Mouse (Mus musculus): ENCODE results near the gene Acsbg1. TPM values are rescaled to one million over a fixed set of nuclear protein-coding genes. Genes with fewer than 3 reads are reported as not detected.

Gene Acsbg1
- polyA plus RNA-seq (2012), result 0.28 and 0.32 TPM in 2 replicates

DNA sequence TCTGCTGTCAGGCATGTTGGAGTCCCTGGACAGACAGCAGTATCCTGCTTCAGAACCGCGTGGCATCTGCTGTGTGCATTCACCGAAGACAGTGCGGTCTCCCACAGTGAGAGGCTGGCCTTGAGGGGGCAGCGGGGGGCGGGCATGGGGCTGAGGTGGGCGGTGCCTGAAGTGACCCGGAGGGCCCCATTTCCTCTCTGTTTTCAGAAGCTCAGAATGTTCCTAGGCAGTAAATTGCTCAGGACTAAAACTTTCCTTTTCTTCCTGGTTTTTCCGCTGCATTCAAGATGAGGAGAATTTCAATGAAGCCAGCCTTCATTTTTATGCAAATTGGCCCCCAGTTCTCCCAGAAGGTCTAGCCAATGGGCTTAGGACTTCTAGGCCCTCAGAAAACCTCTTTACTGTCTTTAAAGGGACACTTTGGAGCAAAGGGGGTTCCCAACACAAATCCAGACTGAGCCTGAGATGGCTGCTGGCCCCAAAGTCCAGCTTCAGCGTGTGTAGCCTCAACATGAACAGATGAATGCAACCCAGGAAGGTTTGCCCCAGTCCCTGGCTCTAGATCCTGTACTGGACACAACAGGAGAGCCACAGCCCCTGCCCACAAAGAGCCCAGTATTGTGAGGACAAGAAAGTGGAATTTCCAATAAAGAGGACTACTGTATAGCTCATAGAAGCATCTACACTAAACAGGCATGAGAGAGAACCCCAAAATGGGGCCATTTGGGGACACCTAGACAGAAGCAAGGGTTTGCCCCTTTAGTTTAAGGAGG lies at the start of gene Acsbg1:
Acsbg1 (minus strand) TSS at position 266 of the 773 bp plus-strand sequence.

DNA sequence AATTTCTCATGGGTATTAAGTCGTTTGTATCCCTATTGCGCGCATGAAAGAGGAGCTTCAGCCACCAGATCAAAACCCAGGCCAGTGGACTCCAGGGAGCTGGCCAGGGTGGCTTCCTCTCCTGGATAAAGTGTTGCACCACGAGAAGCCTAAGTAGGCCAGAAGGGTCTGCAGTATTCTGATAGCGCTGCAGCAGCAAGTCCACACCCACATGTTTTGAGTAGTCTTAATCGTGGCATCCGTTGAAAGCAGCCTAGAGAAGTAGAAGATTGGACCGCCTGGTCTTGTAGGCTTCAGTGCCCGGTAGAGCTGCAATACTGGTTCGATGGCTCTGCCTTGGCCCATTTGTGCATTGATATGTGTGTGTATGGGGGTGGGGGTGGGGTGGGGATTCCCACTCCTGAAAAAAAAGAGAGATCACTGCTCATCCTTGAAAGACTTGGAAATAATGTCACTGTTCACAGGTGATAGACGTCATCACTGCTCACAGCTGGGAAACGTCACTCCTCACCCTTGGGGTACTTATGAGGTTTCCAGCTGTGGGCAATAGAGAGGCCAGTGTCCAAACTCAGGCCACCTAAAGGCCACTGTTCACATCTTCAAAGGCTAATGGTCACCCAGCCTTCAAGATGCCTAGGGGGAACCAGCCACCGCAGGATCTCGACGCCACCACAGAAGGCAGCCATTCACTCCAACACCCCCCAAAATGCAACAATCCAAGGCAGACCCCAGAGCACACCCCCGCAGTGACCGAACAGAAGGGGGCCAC lies 36.8 kb upstream of the Acsbg1 start, which contains the start of gene Dnaja4:
Dnaja4 (plus strand) TSS at position 556 of the 769 bp plus-strand sequence.

DNA sequence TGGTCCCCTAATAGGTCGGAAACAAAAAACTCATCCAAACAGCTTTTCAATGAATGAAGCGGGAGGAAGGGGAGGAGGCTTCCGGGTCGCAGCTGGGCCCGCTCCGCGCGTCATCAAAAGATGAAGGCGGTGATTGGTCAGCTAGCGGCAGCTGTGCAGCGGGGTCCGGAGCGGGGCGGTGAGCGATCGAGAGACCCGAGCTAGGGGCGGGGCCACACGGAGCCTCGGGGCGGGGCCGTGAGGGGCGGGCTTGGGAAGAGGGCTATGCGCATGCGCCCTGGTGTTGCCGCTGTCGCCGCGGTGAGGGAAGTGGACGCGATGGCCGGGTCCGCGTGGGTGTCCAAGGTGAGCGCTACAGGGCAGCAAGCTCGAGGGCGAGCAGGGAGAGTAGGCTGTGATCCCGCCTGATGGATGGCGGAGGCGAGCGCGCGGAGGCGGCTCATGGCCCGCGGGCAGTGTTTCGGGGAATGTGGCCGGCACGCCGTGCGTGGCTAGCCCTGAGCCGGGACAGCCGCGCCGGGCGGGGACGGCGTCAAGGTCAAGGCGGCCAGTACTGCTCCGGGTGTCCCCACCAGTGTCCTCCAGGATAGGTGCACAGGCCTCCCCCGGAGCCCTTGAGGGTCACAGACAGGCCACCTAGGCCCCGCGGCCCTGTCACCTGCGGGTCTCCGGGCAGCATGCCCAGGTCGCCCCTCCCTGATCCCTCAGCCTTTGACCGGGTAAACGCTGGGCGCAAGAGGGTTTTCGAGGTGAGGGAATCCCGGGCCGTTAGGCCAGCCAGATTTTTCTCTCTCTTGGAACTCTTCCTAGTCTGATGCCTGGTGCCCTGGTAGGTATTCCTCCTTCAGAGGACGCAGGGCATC lies 75.2 kb downstream of the Acsbg1 start, which contains the start of gene Idh3a:
Idh3a (plus strand) TSS at position 136 of the 863 bp plus-strand sequence.

DNA sequence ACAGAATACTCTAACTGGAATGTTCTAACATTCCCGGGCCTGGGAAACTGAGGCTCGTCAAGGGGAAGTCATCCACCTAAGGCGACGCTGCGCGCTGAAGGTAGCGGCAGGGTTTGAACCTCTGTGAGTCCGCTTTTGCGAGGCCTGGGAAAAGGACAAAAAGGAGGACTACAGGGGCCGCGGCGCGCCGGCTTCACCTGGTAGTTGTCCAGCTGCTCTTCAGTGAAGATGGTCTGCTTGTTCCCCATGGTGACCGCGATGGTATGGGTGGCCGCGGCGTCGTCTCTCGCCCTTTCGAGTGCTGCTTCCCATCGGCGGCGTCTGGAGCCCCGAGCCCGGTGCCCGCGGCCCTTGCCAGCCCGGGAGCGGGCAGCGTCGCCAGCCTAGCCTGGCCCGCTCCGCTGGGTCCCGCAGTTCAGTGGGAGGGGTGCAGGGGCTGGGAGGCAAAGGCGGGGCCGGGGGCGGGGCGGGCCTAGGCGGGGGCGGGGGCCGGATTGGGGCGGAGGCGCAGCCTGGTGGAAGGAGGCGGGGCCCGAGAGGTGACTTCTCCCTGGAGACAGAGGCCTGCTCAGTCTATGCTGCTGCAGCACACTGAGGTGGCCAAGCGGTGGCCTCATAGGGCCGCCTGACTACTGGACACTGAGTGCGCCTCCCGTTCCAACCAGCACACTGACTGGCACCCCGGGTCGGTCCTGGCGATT lies 101.7 kb downstream of the Acsbg1 start, which contains the start of gene Cib2:
Cib2 (minus strand) TSS at position 448 of the 701 bp plus-strand sequence.

Other genes starting within 250 kb of the Acsbg1 start
- gene Dmxl2, start 160.2 kb downstream of the Acsbg1 start, polyA plus RNA-seq (2012), result 0.71 and 0.96 TPM in 2 replicates
- not detected in 2 replicates for gene Sh2d7, start 122.9 kb downstream of the Acsbg1 start, polyA plus RNA-seq (2012)
- 2.3 and 2.9 TPM in 2 replicates for gene Cib2, start 101.7 kb downstream of the Acsbg1 start, polyA plus RNA-seq (2012)
- 22.5 and 23.6 TPM in 2 replicates for gene Idh3a, start 75.5 kb downstream of the Acsbg1 start, polyA plus RNA-seq (2012)
- gene Dnaja4, start 37.0 kb upstream of the Acsbg1 start, polyA plus RNA-seq (2012), result 4.2 and 5.9 TPM in 2 replicates
- gene Wdr61, start 72.6 kb upstream of the Acsbg1 start, polyA plus RNA-seq (2012), result 18.5 and 20.0 TPM in 2 replicates
- not detected in 2 replicates for gene Crabp1, start 102.9 kb upstream of the Acsbg1 start, polyA plus RNA-seq (2012)
- 1.2 and 1.4 TPM in 2 replicates for gene Ireb2, start 201.9 kb upstream of the Acsbg1 start, polyA plus RNA-seq (2012)